Mouse (Mus musculus): ENCODE results near the gene Ppme1.

Ppme1 gene

DNA sequence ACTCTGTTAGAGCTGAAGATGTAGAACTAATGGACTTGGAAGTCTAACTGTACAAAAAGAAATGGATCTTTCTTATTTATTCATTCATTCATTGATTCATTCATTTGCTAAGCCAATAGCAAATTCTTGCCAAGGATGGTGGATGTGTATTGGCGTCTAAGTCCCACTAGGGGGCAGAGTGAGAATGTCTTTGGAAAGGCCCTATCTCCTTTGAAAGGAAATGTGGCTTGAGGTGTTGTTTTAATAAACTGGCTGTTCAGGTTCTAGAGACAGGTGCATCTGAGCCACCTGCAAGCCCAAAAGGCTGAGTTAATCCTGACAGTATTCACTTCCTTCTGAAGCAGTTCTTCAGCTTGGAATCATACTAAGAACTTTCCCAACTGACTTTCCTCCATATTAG, 92.3 kb downstream of the Ppme1 start:
- DNase-seq (ENCODE audit: low read depth, low spot score): no peak

Measured in brain, embryonic 18.5 days (tissue).